Mouse (Mus musculus) thymus, postnatal 14 days (tissue): ENCODE results near the gene Slc31a2.

Experiments
- DNase-seq: peaks from one replicate; pipeline ENCODE4 v3.0.0; 2021

The Slc31a2 gene

GRCm38 (mm10) chr4:62282969-62283368 lies 20.6 kb downstream of the Slc31a2 start:
- DNase-seq: no peak

- DNase-seq: no peak
Observed at GRCm38 (mm10) chr4:62285576-62285975, 23.2 kb downstream of the Slc31a2 start.

GRCm38 (mm10) chr4:62286257-62286991 lies 24.1 kb downstream of the Slc31a2 start:
- DNase-seq: peak; percentile 78

GRCm38 (mm10) chr4:62286992-62287900 lies 24.9 kb downstream of the Slc31a2 start:
- DNase-seq: peak; percentile 17

GRCm38 (mm10) chr4:62289226-62289625 lies 26.9 kb downstream of the Slc31a2 start:
- no peak for DNase-seq

GRCm38 (mm10) chr4:62290816-62291505 lies 28.6 kb downstream of the Slc31a2 start:
- peak; percentile 1 for DNase-seq

GRCm38 (mm10) chr4:62292461-62293180 lies 30.3 kb downstream of the Slc31a2 start:
- DNase-seq: peak; percentile 2

- DNase-seq: peak; percentile 2
Observed at GRCm38 (mm10) chr4:62293219-62293861, 31.0 kb downstream of the Slc31a2 start.

GRCm38 (mm10) chr4:62294741-62295140 lies 32.4 kb downstream of the Slc31a2 start:
- no peak for DNase-seq

- DNase-seq: no peak
Observed at GRCm38 (mm10) chr4:62297280-62298130, 35.1 kb downstream of the Slc31a2 start.

- no peak for DNase-seq
Observed at GRCm38 (mm10) chr4:62300001-62300400, 37.6 kb downstream of the Slc31a2 start.

GRCm38 (mm10) chr4:62302795-62303194 lies 40.4 kb downstream of the Slc31a2 start:
- DNase-seq: no peak

GRCm38 (mm10) chr4:62303288-62303687 lies 40.9 kb downstream of the Slc31a2 start:
- DNase-seq: no peak

- no peak for DNase-seq
Observed at GRCm38 (mm10) chr4:62306301-62306700, 43.9 kb downstream of the Slc31a2 start.

- DNase-seq: no peak
Observed at GRCm38 (mm10) chr4:62306840-62307239, 44.5 kb downstream of the Slc31a2 start.

GRCm38 (mm10) chr4:62308406-62308805 lies 46.0 kb downstream of the Slc31a2 start:
- no peak for DNase-seq

- DNase-seq: no peak
Observed at GRCm38 (mm10) chr4:62312821-62313220, 50.5 kb downstream of the Slc31a2 start.

GRCm38 (mm10) chr4:62313641-62314211 lies 51.4 kb downstream of the Slc31a2 start:
- DNase-seq: no peak

GRCm38 (mm10) chr4:62314516-62314915 lies 52.2 kb downstream of the Slc31a2 start:
- DNase-seq: no peak

GRCm38 (mm10) chr4:62316456-62316855 lies 54.1 kb downstream of the Slc31a2 start:
- no peak for DNase-seq

GRCm38 (mm10) chr4:62318294-62318693 lies 55.9 kb downstream of the Slc31a2 start:
- DNase-seq: no peak
